ENCODE assay signal across 14 mouse cellular contexts in genomic region chr16:44481599-44482593, GRCm38 (mm10).
DNase-seq lines count a peak whose midpoint lies in the region; ATAC-seq lines count a peak whose summit lies in the region.
"Had no signal": no experiment of that assay in that cellular context is flagged by ENCODE, and none has a peak within 500 bp of the region (broad histone marks: within the 10 kb centered on the region; RNA-seq: fewer than 3 reads in every experiment).

No protein-coding gene starts in this region.

- H3K4me2 ChIP-seq in heart, embryonic 15.5 days, result no peak overlapping the region
- 0 out of 2 replicates have a peak overlapping the region, but pooled peaks have one; percentile 4 for H3K4me2 ChIP-seq in forebrain, embryonic 16.5 days (ENCODE audit: low read length)
- H3K4me2 ChIP-seq in neural tube, embryonic 15.5 days, result peak overlapping the region; percentile 17; the same call in 1 of the 2 replicates

- H3K27me3 ChIP-seq in heart, embryonic 15.5 days, result 0 out of 2 replicates have a peak, but pooled peaks cover 5% of the 10 kb centered on the region
- H3K27me3 ChIP-seq in forebrain, embryonic 16.5 days (replicated peaks; ENCODE audit: control insufficient read depth, insufficient read depth, low read length), result no peaks in the 10 kb centered on the region
- H3K27me3 ChIP-seq in neural tube, embryonic 15.5 days (replicated peaks), result no peaks in the 10 kb centered on the region
- H3K27me3 ChIP-seq: CH12.LX had no signal

- H3K9ac ChIP-seq in heart, embryonic 15.5 days, result no peak overlapping the region
- no peak overlapping the region for H3K9ac ChIP-seq in forebrain, embryonic 16.5 days (replicated peaks; ENCODE audit: low read depth, low read length)
- no peak overlapping the region for H3K9ac ChIP-seq in neural tube, embryonic 15.5 days (replicated peaks)
- H3K9ac ChIP-seq: liver, embryonic 14.5 days had no signal

- no peak overlapping the region for H3K4me3 ChIP-seq in heart, embryonic 15.5 days
- no peak overlapping the region for H3K4me3 ChIP-seq in forebrain, embryonic 16.5 days (replicated peaks; ENCODE audit: low read length)
- no peak overlapping the region for H3K4me3 ChIP-seq in neural tube, embryonic 15.5 days (replicated peaks)
- H3K4me3 ChIP-seq: erythroblast, embryonic 14.5 days had no signal

- ATAC-seq in heart, embryonic 15.5 days (replicated peaks; ENCODE audit: insufficient number of reproducible peaks, insufficient read depth, low FRiP score, low read depth), result no peak
- ATAC-seq in forebrain, embryonic 16.5 days, result no peak
- ATAC-seq in neural tube, embryonic 15.5 days (ENCODE audit: low FRiP score), result no peak
- ATAC-seq: intestine, embryonic 16.5 days had no signal

- 41% methylated on average over 28 of the region's 28 CpGs for WGBS in heart, embryonic 15.5 days
- 33% methylated on average over 28 of the region's 28 CpGs for WGBS in forebrain, embryonic 16.5 days
- WGBS in neural tube, embryonic 15.5 days, result 40% methylated on average over 28 of the region's 28 CpGs

- DNase-seq in heart, adult 8-10 months (ENCODE audit: low spot score), result no peak
- DNase-seq in lung, postnatal 10 days, result peak; percentile 34
- DNase-seq in lung, adult 18-20 months, result no peak
- DNase-seq in adrenal gland, postnatal 14 days, result no peak
- DNase-seq in adrenal gland, adult 8-10 months, result no peak
- DNase-seq: layer of hippocampus, postnatal 36 days; right cerebral cortex, postnatal 14 days had no signal

- H3K9me3 ChIP-seq in heart, embryonic 15.5 days (replicated peaks), result no peaks in the 10 kb centered on the region
- H3K9me3 ChIP-seq in forebrain, embryonic 16.5 days (ENCODE audit: control insufficient read depth, low read length), result no peaks in the 10 kb centered on the region
- no peaks in the 10 kb centered on the region for H3K9me3 ChIP-seq in neural tube, embryonic 15.5 days (replicated peaks)

- peak overlapping the region; percentile 17; the same call in 1 of the 2 replicates for H3K27ac ChIP-seq in heart, embryonic 15.5 days
- no peak overlapping the region for H3K27ac ChIP-seq in forebrain, embryonic 16.5 days (ENCODE audit: low read length)
- no peak overlapping the region; the same call in 1 of the 2 replicates for H3K27ac ChIP-seq in neural tube, embryonic 15.5 days (replicated peaks)
- H3K27ac ChIP-seq: liver, embryonic 14.5 days had no signal

- H3K4me1 ChIP-seq in heart, embryonic 15.5 days (replicated peaks), result 0 out of 2 replicates have a peak, but pooled peaks cover 2% of the 10 kb centered on the region
- peaks cover 15% of the 10 kb centered on the region for H3K4me1 ChIP-seq in forebrain, embryonic 16.5 days (replicated peaks; ENCODE audit: control insufficient read depth, insufficient read depth, low read length)
- H3K4me1 ChIP-seq in neural tube, embryonic 15.5 days, result peaks cover 6% of the 10 kb centered on the region; the same call in 1 of the 2 replicates

- H3K36me3 ChIP-seq in heart, embryonic 15.5 days, result 0 out of 2 replicates have a peak, but pooled peaks cover under 1% of the 10 kb centered on the region
- H3K36me3 ChIP-seq in forebrain, embryonic 16.5 days (ENCODE audit: control insufficient read depth, insufficient read depth), result no peaks in the 10 kb centered on the region
- H3K36me3 ChIP-seq in neural tube, embryonic 15.5 days, result no peaks in the 10 kb centered on the region
